Mouse (Mus musculus) mouse trophoblast stem cell (cell line): ENCODE data around the gene Gad2.

Experiments used
- in situ Hi-C, 2 experiments: fragments of 300-500 bp; cut with MseI, MboI; formaldehyde crosslinking; loops; 2 replicates in 1 of 2; 3 replicates in 1 of 2; pipeline ENCODE4 v1.15.1; 2025

Gene Gad2

GRCm38 (mm10) chr2:22646134-22646533, 24.1 kb downstream of the Gad2 start:
- in situ Hi-C loops, result no loop called here

- in situ Hi-C loops, result no loop called here
Observed at GRCm38 (mm10) chr2:22648394-22648793, 26.4 kb downstream of the Gad2 start.

GRCm38 (mm10) chr2:22651826-22652225, 29.8 kb downstream of the Gad2 start:
- in situ Hi-C loops, result no loop called here

- in situ Hi-C loops, result no loop called here
Observed at GRCm38 (mm10) chr2:22663731-22664130, 41.7 kb downstream of the Gad2 start.

- in situ Hi-C loops, result no loop called here
Observed at GRCm38 (mm10) chr2:22670415-22670814, 48.4 kb downstream of the Gad2 start.

GRCm38 (mm10) chr2:22671348-22671747, 49.3 kb downstream of the Gad2 start:
- in situ Hi-C loops, result no loop called here

- in situ Hi-C loops, result no loop called here
Observed at GRCm38 (mm10) chr2:22677066-22677465, 55.1 kb downstream of the Gad2 start.

- in situ Hi-C loops, result no loop called here
Observed at GRCm38 (mm10) chr2:22679944-22680343, 57.9 kb downstream of the Gad2 start.

- in situ Hi-C loops, result no loop called here
Observed at GRCm38 (mm10) chr2:22689969-22690368, 68.0 kb downstream of the Gad2 start.

- in situ Hi-C loops, result loop anchor here in 1 of 2 experiments (25.0 kb wide), 1 partner anchor 743 kb away; no protein-coding TSS in a partner anchor
Observed at GRCm38 (mm10) chr2:22704780-22705727, 83.0 kb downstream of the Gad2 start.

GRCm38 (mm10) chr2:22706233-22706632, 84.2 kb downstream of the Gad2 start:
- in situ Hi-C loops, result loop anchor here in 1 of 2 experiments (25.0 kb wide), 1 partner anchor 744 kb away; no protein-coding TSS in a partner anchor

- in situ Hi-C loops, result loop anchor here (10.0 to 25.0 kb wide), 2 partner anchors 759 to 767 kb away; no protein-coding TSS in a partner anchor
Observed at GRCm38 (mm10) chr2:22721522-22722470, 99.8 kb downstream of the Gad2 start.

GRCm38 (mm10) chr2:22723927-22724534, 102.0 kb downstream of the Gad2 start:
- in situ Hi-C loops, result loop anchor here (10.0 to 25.0 kb wide), 2 partner anchors 762 to 769 kb away; no protein-coding TSS in a partner anchor

- in situ Hi-C loops, result loop anchor here in 1 of 2 experiments (10.0 kb wide), 1 partner anchor 772 kb away; no protein-coding TSS in a partner anchor
Observed at GRCm38 (mm10) chr2:22727113-22727512, 105.1 kb downstream of the Gad2 start.

GRCm38 (mm10) chr2:22736134-22736533, 114.1 kb downstream of the Gad2 start:
- in situ Hi-C loops, result no loop called here

- in situ Hi-C loops, result no loop called here
Observed at GRCm38 (mm10) chr2:22739369-22739768, 117.4 kb downstream of the Gad2 start.

GRCm38 (mm10) chr2:22740441-22740840, 118.4 kb downstream of the Gad2 start:
- in situ Hi-C loops, result no loop called here

GRCm38 (mm10) chr2:22741222-22741621, 119.2 kb downstream of the Gad2 start:
- in situ Hi-C loops, result no loop called here
